Mouse (Mus musculus): ENCODE data around the gene Snd1. TPM values are rescaled to one million over a fixed set of nuclear protein-coding genes. Genes with fewer than 3 reads are reported as not detected.

Snd1 gene
- total and polyA plus RNA-seq, 3 experiments = 83.7 to 377 (median 210) TPM

DNA sequence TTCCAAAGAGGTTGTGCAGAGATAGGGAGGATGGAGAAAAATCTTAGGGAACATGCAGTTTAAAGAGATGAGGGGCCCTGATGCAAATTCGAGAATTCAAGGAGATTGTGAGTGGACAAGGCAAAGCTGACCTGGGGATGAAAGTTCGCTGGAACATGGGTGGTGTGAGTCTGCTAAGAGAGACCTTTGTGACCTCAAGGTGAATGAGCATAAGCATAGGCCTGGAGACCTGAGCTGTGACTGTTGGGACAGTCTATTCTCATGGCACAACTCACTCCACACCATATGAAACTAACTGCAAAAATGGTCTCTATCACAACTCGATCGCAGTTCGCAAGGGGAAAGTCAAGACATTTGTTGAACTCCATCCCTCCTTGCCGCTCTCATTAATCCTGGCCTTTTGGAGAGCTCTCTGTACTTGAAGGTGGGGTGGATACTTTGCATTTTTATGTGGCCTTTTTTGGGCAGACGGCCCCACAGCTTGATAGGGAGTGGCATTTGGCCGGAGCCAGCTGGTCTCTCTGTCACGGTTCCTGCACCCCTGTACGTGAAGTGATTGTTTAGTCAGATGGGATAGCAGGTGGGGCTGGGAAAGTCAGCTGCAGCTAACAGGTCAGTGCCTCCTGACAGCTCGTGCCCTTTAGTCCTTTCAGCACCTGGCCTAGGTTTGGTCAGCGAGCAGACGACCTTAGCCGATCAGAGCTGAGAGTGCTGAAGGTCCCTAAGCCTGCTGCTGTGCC is 273.2 kb downstream of the Snd1 start:
- H3K79me2 ChIP-seq (replicated peaks; ENCODE audit: control insufficient read depth, extremely low read depth, insufficient read depth, poor library complexity, severe bottlenecking) = no peaks in the 10 kb centered on the region
- no peak overlapping the region for H3K4me3 ChIP-seq (replicated peaks in 1 of 3; ENCODE audit: low read depth in 2 of 3, low read length in 2 of 3, poor library complexity in 1 of 3)
- in situ Hi-C loops (cut with MboI; ENCODE audit: low pct_ligation_motif_present, low pct_unique_long_range_greater_than_20kb, low sequenced_read_pairs) = no loop called here
- TF ChIP-seq NRF1 (IDR thresholded peaks at IDR 0.05; ENCODE audit: low read depth, low read length) (no peak), RCOR1 (conservative IDR thresholded peaks at IDR 0.05; ENCODE audit: low read depth, low read length) (no peak), POLR2A (IDR thresholded peaks at IDR 0.05; ENCODE audit: low read depth, low read length) (no peak), GABPA (IDR thresholded peaks at IDR 0.05; ENCODE audit: insufficient replicate concordance, low read depth, low read length) (no peak), CTCF (conservative IDR thresholded peaks at IDR 0.05 in 1 of 2, IDR thresholded peaks at IDR 0.05 in 1 of 2; ENCODE audit: low read depth in 2 of 2, low read length in 2 of 2) (no peak), MXI1 (IDR thresholded peaks at IDR 0.05; ENCODE audit: low read depth, low read length) (no peak), ELF1 (IDR thresholded peaks at IDR 0.05; ENCODE audit: low read depth, low read length) (no peak), KAT2A (IDR thresholded peaks at IDR 0.05; ENCODE audit: insufficient replicate concordance, low read length) (no peak), IRF4 (IDR thresholded peaks at IDR 0.05; ENCODE audit: low read depth, low read length) (no peak), ZKSCAN1 (IDR thresholded peaks at IDR 0.05; ENCODE audit: borderline replicate concordance, low read depth, low read length) (no peak), SIN3A (IDR thresholded peaks at IDR 0.05; ENCODE audit: low read length) (no peak), SMC3 (IDR thresholded peaks at IDR 0.05; ENCODE audit: low read depth, low read length) (no peak), JUND (conservative IDR thresholded peaks at IDR 0.05; ENCODE audit: low read depth, low read length) (no peak), NELFE (IDR thresholded peaks at IDR 0.05; ENCODE audit: low read depth, low read length) (no peak), CHD2 (IDR thresholded peaks at IDR 0.05; ENCODE audit: low read length) (no peak)
- no peaks in the 10 kb centered on the region for H3K4me1 ChIP-seq (ENCODE audit: control insufficient read depth in 1 of 2, insufficient read depth in 2 of 2)
- no peak overlapping the region for H3K27ac ChIP-seq (ENCODE audit: insufficient read depth, low read depth)
- dilution Hi-C loops (cut with MboI; ENCODE audit: extremely low pct_ligation_motif_present, extremely low pct_unique_long_range_greater_than_20kb, low sequenced_read_pairs) = no loop called here
- H3K4me2 ChIP-seq (ENCODE audit: insufficient read depth, low read depth, poor library complexity, severe bottlenecking) = no peak overlapping the region
- DNase-seq (ENCODE audit: extremely low read depth) = no peak
- H3K9ac ChIP-seq (ENCODE audit: insufficient read depth, low read depth) = no peak overlapping the region
- no peaks in the 10 kb centered on the region for H3K9me3 ChIP-seq (replicated peaks; ENCODE audit: low read length)
- peaks cover 53 to 98% of the 10 kb centered on the region in 2 experiments for H3K36me3 ChIP-seq (replicated peaks in 1 of 2; ENCODE audit: control insufficient read depth in 1 of 2, insufficient read depth in 1 of 2, low read length in 1 of 2)
- no peaks in the 10 kb centered on the region for H3K27me3 ChIP-seq (replicated peaks)

GRCm38 (mm10) chr6:28749224-28749623 is 274.3 kb downstream of the Snd1 start:
- no peak overlapping the region for H3K4me3 ChIP-seq (replicated peaks in 1 of 3; ENCODE audit: low read depth in 2 of 3, low read length in 2 of 3, poor library complexity in 1 of 3)
- TF ChIP-seq CTCF (conservative IDR thresholded peaks at IDR 0.05 in 1 of 2, IDR thresholded peaks at IDR 0.05 in 1 of 2; ENCODE audit: low read depth in 2 of 2, low read length in 2 of 2) (no peak), JUN (IDR thresholded peaks at IDR 0.05; ENCODE audit: insufficient read depth, low read depth, low read length) (no peak), BHLHE40 (IDR thresholded peaks at IDR 0.05; ENCODE audit: low read depth, low read length) (no peak), MAX (IDR thresholded peaks at IDR 0.05; ENCODE audit: low read length) (no peak), JUND (conservative IDR thresholded peaks at IDR 0.05; ENCODE audit: low read depth, low read length) (no peak), HCFC1 (IDR thresholded peaks at IDR 0.05; ENCODE audit: low read depth, low read length) (no peak), MAZ (IDR thresholded peaks at IDR 0.05; ENCODE audit: low read depth, low read length) (no peak), ZMIZ1 (IDR thresholded peaks at IDR 0.05; ENCODE audit: low read depth, low read length) (no peak), KAT2A (IDR thresholded peaks at IDR 0.05; ENCODE audit: insufficient replicate concordance, low read length) (no peak), ETS1 (conservative IDR thresholded peaks at IDR 0.05; ENCODE audit: low read depth, low read length) (no peak), SIN3A (IDR thresholded peaks at IDR 0.05; ENCODE audit: low read length) (no peak), POLR2AphosphoS2 (IDR thresholded peaks at IDR 0.05; ENCODE audit: low read depth, low read length) (no peak), RAD21 (IDR thresholded peaks at IDR 0.05; ENCODE audit: low read depth, low read length) (no peak), CHD1 (IDR thresholded peaks at IDR 0.05; ENCODE audit: low read depth, low read length) (no peak), CHD2 (IDR thresholded peaks at IDR 0.05; ENCODE audit: low read length) (no peak)
- no peaks in the 10 kb centered on the region for H3K27me3 ChIP-seq (replicated peaks)
- peaks cover 56 to 98% of the 10 kb centered on the region in 2 experiments for H3K36me3 ChIP-seq (replicated peaks in 1 of 2; ENCODE audit: control insufficient read depth in 1 of 2, insufficient read depth in 1 of 2, low read length in 1 of 2)
- no peak overlapping the region for H3K27ac ChIP-seq (ENCODE audit: insufficient read depth, low read depth)
- no peak overlapping the region for H3K9ac ChIP-seq (ENCODE audit: insufficient read depth, low read depth)
- no peak overlapping the region for H3K4me2 ChIP-seq (ENCODE audit: insufficient read depth, low read depth, poor library complexity, severe bottlenecking)
- no peak for DNase-seq (ENCODE audit: extremely low read depth)
- no peaks in the 10 kb centered on the region for H3K4me1 ChIP-seq (ENCODE audit: control insufficient read depth in 1 of 2, insufficient read depth in 2 of 2)
- H3K9me3 ChIP-seq (replicated peaks; ENCODE audit: low read length) = no peaks in the 10 kb centered on the region
- in situ Hi-C loops (cut with MboI; ENCODE audit: low pct_ligation_motif_present, low pct_unique_long_range_greater_than_20kb, low sequenced_read_pairs) (no loop called here), dilution Hi-C loops (cut with MboI; ENCODE audit: extremely low pct_ligation_motif_present, extremely low pct_unique_long_range_greater_than_20kb, low sequenced_read_pairs) (no loop called here)
- H3K79me2 ChIP-seq (replicated peaks; ENCODE audit: control insufficient read depth, extremely low read depth, insufficient read depth, poor library complexity, severe bottlenecking) = no peaks in the 10 kb centered on the region
